Mouse (Mus musculus): ENCODE data around the gene 4931409K22Rik.

The 4931409K22Rik gene

DNA sequence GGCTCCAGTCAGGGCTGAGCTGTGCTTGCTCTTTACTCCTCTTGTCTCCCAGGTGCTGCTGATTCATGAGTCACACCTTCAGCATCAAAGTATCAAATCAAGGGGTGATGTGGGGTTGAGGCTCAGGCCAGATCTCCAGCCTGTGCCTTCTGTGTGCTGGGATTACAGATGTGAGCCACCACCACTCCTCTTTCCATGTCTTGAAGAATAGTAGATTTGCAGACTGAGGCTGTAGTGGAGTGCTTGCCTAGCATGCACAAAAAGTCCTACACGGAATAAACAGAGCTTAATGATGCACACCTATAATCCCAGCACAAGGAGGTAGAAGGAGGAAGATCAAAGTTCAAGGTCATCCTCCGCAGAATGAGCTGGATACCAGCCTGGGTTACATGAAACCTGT, at the start of gene 4931409K22Rik:
TSS of gene 4931409K22Rik (minus strand) at position 101 of the 400 bp plus-strand sequence.
- in situ Hi-C loops (cut with MboI, MseI): no loop called here

DNA sequence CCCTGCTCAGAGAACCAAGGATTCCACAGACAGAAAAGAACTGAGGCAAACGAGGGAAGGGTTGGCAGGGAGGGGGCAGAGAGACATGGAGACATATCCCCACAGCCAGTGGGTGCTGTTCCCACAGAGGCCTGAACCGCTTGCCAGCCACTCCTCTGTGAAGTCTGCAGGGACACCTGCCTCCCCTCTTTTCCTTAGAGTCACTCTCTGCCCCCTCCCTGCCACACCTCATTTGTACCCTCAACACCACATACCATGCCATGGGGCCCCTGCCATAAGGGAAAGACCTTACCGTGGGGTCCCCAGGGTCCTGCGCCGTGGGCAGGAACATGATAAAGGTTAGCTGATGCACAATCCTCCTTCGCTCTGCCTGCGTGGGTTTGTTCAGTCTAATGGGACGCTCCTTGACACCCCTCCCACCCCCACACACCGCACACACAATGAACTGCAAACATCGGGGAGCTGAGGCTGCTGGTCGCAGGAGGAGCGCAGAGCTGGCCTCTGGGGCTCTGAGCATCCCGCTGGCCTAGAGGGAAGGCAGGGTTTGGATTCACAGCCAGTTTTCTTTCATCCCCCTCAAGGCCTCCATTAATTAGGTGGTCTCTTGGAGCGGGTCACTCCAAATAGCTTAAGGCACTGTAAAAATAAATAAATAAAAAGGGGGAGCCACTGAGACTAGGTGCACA, 49.5 kb upstream of the 4931409K22Rik start:
- in situ Hi-C loops (cut with MboI, MseI): loop anchor here (5.0 kb wide), 1 partner anchor 61 kb away; no protein-coding TSS in a partner anchor

DNA sequence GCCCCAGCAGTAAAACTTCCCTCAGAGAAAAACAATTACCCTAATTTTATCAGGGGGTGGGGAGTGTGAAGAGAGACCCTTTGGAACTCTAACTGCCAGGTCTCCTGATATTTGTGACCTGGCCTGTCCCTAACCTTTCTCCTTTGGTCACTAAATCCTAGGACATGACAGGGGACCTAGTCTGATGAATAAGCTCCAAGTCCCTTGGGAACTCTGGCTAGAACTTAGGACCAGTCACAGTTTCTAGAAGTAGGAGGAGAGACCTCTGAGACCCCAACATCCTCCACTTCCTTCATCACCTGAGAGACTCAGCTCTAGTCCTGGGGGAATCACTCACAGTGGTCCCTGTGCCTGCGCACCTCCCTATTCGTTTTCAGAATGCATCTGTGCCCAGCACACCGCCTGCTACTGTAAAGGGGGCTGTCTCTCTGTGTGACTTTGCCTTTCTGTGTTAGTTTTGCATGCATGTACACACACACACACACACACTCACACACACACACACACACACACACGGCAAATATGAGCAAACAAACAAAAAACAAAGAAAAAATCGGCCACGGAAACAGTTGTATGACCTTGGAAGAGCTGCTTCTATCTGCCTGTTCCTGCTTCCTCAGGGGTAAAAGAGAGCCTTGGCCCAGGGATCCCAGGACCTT, 48.8 kb upstream of the 4931409K22Rik start:
- in situ Hi-C loops (cut with MboI, MseI): loop anchor here (5.0 kb wide), 1 partner anchor 62 kb away; no protein-coding TSS in a partner anchor

DNA sequence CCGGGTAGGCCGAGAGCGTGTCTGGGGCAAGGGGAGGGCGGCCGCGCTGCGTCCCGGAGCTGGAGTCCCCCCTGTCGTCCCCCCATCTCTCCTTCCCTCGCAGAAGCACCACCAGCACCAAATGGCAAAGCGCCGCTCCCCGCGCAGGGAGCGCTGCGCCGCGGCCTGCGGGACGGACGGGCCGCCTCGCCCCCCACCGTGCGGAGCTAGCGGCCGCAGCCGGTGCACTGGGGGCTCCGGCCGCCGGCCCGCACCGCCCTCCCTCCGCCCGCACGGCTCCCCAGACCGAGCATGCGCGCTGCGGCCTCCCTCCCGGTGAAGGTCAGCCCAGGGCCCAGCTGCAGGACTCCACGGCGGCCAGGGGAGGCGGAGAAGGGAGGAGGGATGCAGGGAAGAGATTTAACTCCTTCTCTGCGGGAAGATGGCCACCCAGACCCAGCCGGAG, 48.1 kb upstream of the 4931409K22Rik start:
- in situ Hi-C loops (cut with MboI, MseI): loop anchor here (5.0 kb wide), 1 partner anchor 63 kb away; no protein-coding TSS in a partner anchor

DNA sequence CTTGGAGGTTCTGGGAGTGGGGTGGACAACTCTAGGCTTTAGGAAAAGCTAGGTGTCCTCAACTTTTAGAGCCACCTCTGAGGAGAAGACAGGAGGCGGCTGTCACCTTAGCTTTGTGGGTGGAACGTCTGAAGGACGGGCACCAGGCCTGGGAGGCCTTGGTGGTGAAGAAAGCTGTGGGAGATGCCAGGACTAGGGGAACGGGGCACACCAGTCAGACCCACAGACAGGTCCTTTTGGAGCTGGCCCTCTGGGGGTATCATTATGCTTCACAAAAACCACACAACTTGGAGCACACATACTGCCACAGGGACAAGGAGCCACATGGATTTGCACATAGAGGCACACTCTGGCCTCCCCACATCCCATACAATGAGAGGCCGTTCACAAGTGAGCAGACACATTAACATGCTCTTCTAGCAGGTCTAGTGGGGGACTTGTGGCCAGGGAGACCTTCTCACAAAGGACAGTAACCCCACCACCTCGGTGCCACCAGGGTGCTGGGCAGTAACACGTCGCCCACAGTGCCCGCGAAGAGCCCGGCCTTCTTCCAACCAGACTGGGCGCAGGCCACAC, 47.6 kb upstream of the 4931409K22Rik start:
- in situ Hi-C loops (cut with MboI, MseI): no loop called here

DNA sequence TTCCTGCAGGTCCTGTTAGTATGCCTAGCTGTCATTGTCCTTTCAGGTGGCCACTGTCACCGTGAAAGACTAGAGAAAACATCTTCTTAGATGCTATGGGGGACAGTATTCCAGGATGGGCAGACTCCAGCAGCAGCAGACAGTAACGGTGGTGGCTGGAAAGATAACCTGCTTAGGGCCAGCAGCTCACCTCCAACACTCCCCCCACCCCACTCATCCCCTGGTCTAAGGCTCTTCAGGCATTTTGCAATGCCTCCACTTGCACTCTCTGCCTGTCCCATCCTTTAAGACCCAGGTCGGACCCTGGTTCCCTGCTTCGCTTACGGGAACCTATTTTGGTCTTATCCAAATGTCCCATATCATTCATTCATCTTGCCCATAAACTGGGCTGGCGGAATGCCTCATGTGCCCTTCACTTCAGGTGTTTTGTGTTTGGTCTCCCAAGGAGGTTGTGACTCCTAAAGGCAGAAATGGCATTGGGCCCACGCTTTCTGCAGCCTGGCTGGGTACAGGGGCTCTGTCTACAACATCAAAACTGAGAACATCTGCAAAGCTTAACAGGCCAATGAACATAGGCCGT, 46.9 kb upstream of the 4931409K22Rik start:
- in situ Hi-C loops (cut with MboI, MseI): no loop called here

DNA sequence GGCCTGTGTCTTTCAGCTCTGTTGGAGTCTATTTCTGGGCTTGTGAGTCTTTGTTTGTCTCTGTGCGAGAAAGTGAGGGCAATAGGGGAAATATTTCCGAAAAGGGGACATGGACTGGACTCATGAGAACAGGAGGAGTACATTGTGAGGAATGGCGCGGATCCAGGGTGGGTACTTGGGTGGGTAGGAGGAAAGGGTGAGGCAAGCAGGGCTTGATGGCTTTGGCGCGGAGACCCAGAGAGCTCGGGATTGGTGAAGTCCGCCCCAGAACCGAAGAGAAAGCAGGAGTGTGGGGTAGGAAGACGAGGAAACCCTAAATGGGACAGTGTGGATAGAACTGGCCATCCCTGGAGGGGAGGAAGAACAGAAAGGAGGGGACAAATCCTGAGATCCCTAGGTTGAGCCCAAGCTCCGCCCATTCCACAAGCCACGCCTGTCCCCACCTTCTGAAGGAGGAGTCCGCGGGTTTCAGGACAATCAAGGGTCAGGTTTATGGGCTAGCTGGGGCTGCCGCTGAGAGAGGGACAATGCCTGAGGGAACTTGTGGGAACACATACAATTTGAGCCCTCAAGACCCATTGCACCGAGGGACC, 46.2 kb upstream of the 4931409K22Rik start:
- in situ Hi-C loops (cut with MboI, MseI): no loop called here

DNA sequence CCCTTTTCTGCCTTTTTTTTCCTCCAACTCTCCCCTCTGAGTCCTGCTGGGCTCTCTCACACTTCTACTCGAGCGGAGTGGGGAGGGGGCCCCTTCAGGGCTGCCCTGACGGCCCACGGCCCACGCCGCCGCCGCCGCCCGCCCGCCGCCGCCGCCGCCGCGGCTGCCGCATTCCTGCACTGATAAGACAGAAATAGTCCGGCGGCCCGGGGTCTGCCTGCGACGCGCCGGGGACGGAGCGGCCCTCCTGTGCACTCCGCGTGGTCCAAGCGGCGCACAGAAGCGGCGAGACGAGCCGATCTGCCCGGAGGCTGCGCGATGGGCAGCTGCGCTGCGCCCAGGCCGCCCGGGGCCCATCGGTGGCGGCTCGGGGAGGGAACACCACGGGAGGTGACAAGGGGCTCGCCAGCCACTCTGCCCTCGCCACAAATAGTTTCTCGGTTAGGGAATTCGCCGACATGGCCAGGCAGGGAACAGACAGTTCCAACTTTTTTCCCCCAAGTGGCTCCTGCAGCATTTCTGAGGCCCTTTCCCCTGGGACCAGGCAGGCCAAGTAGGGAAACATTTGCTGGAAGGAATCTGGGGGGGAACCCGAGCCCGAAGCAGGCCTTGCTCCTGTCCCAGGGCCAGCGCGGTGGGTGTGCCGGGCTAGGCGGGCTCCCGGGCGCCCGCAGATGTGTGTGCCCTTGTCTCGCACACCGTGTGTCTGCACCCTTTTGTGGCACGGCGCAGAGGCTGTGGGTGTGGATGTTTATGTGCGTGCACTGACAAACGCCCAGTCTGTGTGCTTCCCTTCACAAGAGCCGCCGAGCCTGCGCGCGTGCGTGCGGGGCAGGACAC, 45.5 kb upstream of the 4931409K22Rik start:
- in situ Hi-C loops (cut with MboI, MseI): no loop called here

DNA sequence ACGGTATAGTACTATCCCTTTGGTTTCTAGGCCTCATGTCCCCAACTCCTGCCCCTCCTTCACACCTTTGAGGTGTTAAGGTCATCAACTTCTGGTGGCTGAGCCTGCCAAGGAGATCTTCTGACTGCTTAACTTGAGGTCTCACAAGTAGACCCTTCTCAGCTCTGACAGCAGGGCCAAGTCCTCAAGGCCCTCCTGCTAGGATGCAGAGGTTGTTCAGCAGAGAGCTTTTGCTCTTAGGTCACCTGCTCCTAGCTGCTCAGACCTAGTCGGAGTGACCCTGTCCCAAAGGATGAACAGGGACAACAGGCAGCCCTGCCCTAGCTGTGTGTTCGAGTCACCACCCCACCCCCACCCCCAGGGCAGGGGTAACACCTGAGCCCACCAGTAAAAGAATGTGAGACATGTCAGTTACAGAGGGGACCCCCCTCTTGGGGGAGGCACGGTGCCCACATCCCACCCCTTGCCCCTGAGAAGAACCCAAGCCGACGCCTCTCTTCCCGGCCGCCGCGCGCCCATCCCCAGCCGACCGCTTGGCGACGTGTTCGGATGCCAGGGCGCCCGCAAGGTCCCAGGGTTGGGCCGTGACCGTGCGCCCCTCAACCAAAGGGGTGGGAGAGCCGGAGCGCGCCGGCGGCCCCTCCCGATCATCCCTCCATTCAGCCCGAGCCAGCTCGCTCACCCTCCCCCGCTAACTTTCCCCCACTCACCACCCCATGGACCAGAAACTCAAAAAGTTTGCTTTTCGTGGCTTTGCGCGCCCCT, 44.6 kb upstream of the 4931409K22Rik start:
- in situ Hi-C loops (cut with MboI, MseI): no loop called here

DNA sequence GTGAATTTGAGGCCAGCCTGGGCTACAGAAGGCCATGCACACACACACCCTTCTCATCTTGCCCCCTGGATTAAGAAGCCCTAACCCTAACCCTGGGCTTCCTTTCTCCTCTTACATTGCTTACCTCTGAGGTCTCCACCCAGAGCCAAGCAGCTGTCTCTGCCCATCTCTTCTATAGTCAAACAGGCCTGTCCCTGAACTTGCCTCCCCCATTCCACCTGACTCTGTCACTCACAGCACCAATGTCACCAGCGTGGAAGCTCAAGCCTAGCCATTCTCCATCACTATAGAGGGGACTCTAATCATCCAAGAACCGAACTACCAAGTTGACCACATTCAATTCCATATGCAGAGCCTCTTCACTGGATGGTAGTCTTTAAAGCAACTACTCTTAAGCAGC, 43.6 kb upstream of the 4931409K22Rik start:
- in situ Hi-C loops (cut with MboI, MseI): no loop called here

DNA sequence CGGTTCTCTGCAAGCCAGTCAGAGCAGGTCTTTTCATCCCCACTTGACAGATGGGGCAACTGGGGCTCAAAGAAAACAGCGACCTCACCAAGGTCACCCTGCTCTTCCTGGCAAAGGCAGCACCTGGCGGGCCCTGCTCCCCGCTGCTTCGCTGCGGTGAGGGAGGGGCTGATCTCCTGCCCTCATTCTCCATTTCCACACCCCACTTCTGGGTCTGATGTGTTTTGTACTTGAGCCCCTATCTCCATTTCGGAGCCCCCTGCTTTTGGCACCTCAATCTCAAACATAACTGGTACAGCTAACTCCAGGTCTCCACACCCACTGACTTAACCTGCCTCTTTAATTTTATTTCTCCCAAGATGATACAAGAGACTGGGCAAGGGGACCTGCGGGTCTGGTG, 42.5 kb upstream of the 4931409K22Rik start:
- in situ Hi-C loops (cut with MboI, MseI): loop anchor here (25.0 kb wide), 1 partner anchor 1187 kb away; no protein-coding TSS in a partner anchor

DNA sequence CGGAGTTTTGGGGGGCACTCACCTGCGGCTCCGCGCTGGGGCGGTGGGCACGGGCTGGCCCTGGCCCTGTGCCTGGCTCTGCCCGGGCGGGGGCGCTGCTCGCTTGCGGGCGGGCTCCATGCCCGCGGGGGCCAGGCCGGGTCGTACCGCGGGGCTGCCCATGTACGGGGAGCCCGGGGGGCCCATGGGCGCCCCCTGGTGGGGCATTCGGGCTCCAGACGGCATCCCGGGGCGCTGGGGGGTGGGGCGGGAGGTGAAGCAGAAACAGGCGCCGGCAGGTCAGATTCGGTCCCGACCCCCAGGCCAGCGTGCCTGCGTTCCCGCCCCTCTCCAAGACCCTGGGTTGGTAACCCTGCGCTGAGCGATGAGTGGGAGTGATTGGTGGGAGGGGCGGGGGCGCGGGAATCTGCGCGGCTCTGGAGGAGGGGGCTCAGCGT, 42.0 kb upstream of the 4931409K22Rik start:
- in situ Hi-C loops (cut with MboI, MseI): loop anchor here (25.0 kb wide), 1 partner anchor 1186 kb away; no protein-coding TSS in a partner anchor

DNA sequence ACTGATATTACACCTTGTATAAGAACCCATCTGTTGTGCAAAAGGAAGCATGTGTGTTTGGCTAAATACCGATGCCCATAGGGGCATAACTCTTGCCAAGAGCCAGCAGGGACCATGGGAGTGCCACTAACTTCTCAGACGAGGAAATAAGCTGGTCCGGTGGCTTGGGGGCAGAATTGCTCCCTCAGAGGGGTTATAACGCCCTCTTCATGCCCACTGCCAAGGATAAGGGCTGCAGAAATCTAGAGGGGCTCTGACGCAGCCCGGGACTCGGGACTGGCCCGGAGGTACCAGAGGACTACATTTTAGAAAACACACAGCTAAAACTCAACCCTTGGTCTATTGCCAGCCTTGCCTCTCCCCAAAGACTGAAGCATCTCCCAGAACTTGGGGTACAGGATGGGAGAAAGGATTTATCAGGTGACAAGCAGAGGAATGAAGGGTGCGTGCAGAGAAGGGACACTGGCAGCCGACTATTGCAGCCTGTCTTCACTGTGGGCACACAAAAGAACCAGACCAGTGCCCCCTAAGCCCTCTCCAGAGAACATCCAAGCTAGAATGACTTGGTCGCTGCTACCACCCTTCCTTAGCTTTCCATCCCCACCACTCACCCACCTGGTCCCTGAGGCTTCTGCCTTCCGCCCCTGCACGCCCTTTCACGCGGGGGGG, 41.4 kb upstream of the 4931409K22Rik start:
- in situ Hi-C loops (cut with MboI, MseI): loop anchor here (25.0 kb wide), 1 partner anchor 1186 kb away; no protein-coding TSS in a partner anchor

DNA sequence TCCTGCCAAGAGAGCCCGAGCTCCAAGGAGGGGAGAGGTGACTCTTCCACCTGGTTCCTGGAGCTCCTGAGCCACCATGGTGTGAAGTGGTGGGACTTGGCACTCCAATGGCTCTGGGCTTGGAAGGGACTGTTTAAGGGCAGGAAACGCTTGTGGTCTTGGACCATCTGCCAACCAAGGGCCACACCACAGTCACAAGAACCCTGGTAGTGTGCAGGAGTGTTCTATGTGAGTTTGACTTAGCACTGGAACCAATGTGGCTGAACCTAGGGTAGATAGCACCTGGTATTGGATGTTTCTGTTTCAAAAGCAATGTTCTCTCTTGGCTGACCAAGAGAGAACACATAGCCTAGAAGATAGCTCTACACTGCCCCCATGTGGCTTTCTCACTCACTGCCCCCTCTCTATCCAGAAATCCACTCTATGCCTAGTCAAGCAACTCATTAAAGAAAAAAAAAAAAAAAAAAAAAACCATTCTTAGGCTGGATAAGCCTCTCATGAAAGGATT, 40.7 kb upstream of the 4931409K22Rik start:
- in situ Hi-C loops (cut with MboI, MseI): loop anchor here (25.0 kb wide), 1 partner anchor 1185 kb away; no protein-coding TSS in a partner anchor

DNA sequence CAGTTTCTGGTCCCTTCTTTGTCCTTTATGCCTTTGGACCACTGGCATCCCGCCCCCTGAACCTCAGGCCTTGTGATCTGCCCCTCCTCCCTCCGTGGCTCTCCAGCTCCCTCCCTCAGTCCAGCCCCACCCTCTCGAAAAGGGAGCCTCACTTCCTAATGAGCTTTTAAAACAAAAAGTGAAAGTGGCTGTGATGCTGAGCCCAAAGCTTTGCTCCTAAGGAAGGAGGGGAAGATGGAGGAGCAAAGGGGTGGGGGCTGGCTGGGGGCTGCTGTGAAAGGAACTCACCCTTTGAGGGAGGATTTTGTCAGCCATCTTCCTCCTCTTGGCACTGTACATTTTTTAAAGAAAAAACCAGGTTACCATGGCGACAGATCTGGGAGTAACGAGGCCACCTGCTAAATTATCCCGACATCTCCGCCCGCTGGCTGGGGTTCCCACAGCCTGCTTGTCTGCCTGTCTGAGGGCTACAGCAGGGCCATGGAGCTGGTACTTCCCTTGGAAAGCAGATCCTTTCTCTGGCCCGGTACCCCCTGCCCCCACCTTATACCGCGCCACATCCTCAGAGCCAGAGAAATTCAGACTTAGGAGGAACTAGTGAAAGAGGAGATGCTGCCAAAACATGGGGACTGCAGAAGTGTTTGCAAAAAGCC, 40.0 kb upstream of the 4931409K22Rik start:
- in situ Hi-C loops (cut with MboI, MseI): loop anchor here (25.0 kb wide), 1 partner anchor 1184 kb away; no protein-coding TSS in a partner anchor

DNA sequence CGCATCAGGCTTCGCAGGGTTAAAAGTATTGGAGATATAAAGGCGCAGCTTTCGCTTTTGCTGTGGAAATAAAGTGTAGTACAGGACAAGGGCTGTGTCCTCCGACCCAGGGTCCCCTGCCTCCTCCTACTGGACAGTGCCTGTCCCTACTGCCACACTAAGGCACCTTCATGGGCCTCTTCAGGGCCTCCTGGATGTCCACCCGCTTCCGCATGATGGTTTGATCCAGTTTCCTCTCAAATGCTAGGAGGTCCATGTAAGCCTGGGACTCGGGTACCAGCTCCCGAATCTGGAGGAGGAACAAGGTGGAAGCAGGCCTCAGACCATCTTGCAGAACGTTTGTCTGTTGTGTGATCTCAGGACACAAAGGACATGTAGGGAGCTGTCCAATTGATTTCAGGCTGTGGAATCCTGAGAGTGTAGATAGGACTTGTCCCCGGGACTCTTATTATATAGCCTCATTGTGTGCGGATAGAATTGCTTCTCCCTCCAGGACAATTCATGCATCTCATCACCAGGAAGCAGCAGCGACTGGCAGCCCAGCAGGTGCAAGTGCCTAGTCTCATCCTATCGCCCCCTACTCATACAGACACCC, 39.3 kb upstream of the 4931409K22Rik start:
- in situ Hi-C loops (cut with MboI, MseI): loop anchor here (25.0 kb wide), 1 partner anchor 1184 kb away; no protein-coding TSS in a partner anchor

DNA sequence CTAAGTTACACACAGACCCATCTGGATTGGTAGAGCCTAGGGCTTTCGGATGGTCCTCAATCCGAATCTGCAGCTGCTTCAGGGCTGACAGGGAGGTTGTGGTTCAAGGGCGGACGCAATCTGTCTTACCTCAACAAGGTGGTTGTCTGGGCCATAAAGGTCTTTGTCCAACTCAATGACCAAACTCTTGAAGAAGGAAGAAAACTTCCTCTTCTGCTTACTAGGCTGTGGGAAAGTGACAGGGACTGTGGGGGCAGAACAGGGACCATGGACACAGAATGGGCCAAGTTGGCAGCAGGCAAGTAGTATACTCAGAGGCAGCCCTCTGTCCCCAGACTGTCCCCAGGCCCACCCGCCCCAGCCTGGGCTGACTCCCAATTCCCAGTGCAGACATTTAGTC, 38.7 kb upstream of the 4931409K22Rik start:
- in situ Hi-C loops (cut with MboI, MseI): loop anchor here (25.0 kb wide), 1 partner anchor 1183 kb away; no protein-coding TSS in a partner anchor

DNA sequence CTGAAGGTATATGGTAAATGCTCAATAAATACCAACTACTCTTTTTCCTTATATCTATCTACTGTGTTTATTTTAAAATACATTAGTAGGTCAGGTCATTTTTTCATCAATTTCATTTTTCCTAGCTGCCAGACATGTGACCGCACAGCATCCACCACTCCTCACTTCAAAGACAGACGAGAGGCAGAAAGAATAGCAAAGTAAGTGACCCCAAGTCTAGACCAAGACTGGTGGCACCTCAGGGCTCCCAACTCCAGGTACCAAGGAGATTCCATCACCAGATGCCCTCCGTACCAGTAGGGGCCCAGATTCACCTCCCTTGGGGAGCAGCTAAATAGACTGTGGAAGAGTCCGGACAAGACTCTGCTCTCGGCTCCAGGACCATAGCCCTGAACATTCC, 37.7 kb upstream of the 4931409K22Rik start:
- in situ Hi-C loops (cut with MboI, MseI): loop anchor here (25.0 kb wide), 1 partner anchor 1182 kb away; no protein-coding TSS in a partner anchor

Data from regulatory T cell (primary cell).